12 mouse cellular contexts compared by ENCODE assay signal in the genomic region with DNA sequence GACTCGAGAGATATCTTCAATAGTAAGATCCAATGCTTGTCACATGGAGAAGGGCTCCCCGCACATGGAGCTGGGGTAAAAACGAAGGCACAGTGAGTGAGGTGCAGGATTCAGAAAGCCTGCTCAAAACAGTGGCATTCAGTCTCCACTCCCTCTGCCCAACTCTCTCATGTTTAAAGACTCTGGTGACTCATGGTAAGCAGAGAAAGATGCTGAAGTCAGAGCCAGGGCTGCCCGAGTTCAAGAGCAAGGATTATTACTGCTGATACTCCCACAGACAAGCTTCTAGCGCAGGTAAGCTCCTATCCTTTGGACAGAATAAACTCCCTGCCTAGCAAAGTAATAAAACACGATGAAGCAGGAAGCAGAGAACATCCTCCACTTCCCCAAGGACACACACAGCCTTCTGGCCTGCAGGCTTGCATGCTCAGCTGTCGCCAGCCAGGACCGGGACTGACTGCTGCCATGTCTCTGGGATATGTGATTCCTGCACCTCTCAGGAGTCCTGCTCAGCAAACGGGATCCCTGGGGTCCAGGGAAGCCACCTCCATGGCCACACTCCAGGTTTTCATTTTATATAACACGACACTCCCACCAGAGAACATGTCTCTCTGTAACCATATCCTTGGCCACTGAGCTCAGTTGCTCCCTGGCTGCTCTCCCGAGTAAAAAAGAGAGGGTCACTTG. TPM values are rescaled to one million over a fixed set of nuclear protein-coding genes. Genes with fewer than 3 reads are reported as not detected.
DNase-seq lines count a peak whose midpoint lies in the region; ATAC-seq lines count a peak whose summit lies in the region.
"Had no signal": no experiment of that assay in that cellular context is flagged by ENCODE, and none has a peak within 500 bp of the region (broad histone marks: within the 10 kb centered on the region; RNA-seq: fewer than 3 reads in every experiment).

No protein-coding gene starts in this region.

- no peaks in the 10 kb centered on the region for H3K27me3 ChIP-seq in heart, embryonic 11.5 days (ENCODE audit: control insufficient read depth, insufficient read depth, low read length)
- no peaks in the 10 kb centered on the region; the same call in 1 of the 2 replicates for H3K27me3 ChIP-seq in midbrain, embryonic 13.5 days

- H3K4me1 ChIP-seq in heart, embryonic 11.5 days (ENCODE audit: control insufficient read depth, insufficient read depth, low read length), result peaks cover 57% of the 10 kb centered on the region
- H3K4me1 ChIP-seq in midbrain, embryonic 13.5 days (replicated peaks), result peaks cover 38% of the 10 kb centered on the region

- H3K9me3 ChIP-seq in heart, embryonic 11.5 days (replicated peaks; ENCODE audit: control insufficient read depth, low read length), result no peaks in the 10 kb centered on the region
- no peaks in the 10 kb centered on the region for H3K9me3 ChIP-seq in midbrain, embryonic 13.5 days

- peak overlapping the region; percentile 79 for H3K4me3 ChIP-seq in heart, embryonic 11.5 days (ENCODE audit: low read depth, low read length)
- peak overlapping the region; percentile 86 for H3K4me3 ChIP-seq in midbrain, embryonic 13.5 days (replicated peaks)

- no peak for ATAC-seq in heart, embryonic 11.5 days (replicated peaks; ENCODE audit: insufficient number of reproducible peaks, low FRiP score, low TSS enrichment)
- ATAC-seq in midbrain, embryonic 13.5 days, result no peak
- no peak for ATAC-seq in frontal cortex, adult (ENCODE audit: low TSS enrichment)
- ATAC-seq in cerebellum, adult (ENCODE audit: insufficient number of reproducible peaks, low FRiP score, low TSS enrichment), result no peak

- H3K4me2 ChIP-seq in heart, embryonic 11.5 days, result peak overlapping the region; percentile 95
- H3K4me2 ChIP-seq in midbrain, embryonic 13.5 days (replicated peaks), result peak overlapping the region; percentile 93

- H3K36me3 ChIP-seq in heart, embryonic 11.5 days (ENCODE audit: control insufficient read depth, insufficient read depth, low read length), result peaks cover 11% of the 10 kb centered on the region
- peaks cover 35% of the 10 kb centered on the region for H3K36me3 ChIP-seq in midbrain, embryonic 13.5 days

- intact Hi-C loops in gastrocnemius, postnatal 14 days (cut with DNase I; ENCODE audit: low total_unique reads), result no loop called here

- peak overlapping the region; percentile 96 for H3K9ac ChIP-seq in heart, embryonic 11.5 days (ENCODE audit: low read depth, low read length)
- peak overlapping the region; percentile 98 for H3K9ac ChIP-seq in midbrain, embryonic 13.5 days (replicated peaks)

- no peak for DNase-seq in heart, postnatal 4 days
- peak; percentile 12 for DNase-seq in Muller cell, postnatal 12 days (ENCODE audit: inconsistent ontology term)
- DNase-seq in gastrocnemius, postnatal 14 days, result peak; percentile 36
- DNase-seq in embryo, embryonic 10 days (ENCODE audit: low spot score), result no peak
- DNase-seq: heart, postnatal 36 days; lung, postnatal 14 days had no signal

- 31% methylated on average over 11 of the region's 11 CpGs for WGBS in heart, embryonic 11.5 days (ENCODE audit: insufficient replicate concordance)
- WGBS in midbrain, embryonic 13.5 days, result 54% methylated on average over 11 of the region's 11 CpGs

- H3K27ac ChIP-seq in heart, embryonic 11.5 days (ENCODE audit: low read depth, low read length), result peak overlapping the region; percentile 51
- H3K27ac ChIP-seq in midbrain, embryonic 13.5 days, result peak overlapping the region; percentile 51; the same call in 1 of the 2 replicates

RNA-seq across cellular contexts. Expression of a gene that starts 2.1 kb away (rescaled TPM):
- polyA plus RNA-seq in heart, embryonic 11.5 days (2014; fragmentation: Nextera tagmentation; extraction: Ambion mirVana), result 66.2 and 75.8 TPM in 2 replicates
- total RNA-seq in heart, postnatal 4 days (2021), result 10 to 100 TPM; 31.5 to 31.9 TPM
- total RNA-seq in gastrocnemius, postnatal 14 days (2021), result 1 to 10 TPM; 2.6 to 5.6 TPM
- polyA plus RNA-seq in midbrain, embryonic 13.5 days (2015; fragmentation: Nextera tagmentation; extraction: Ambion mirVana), result 77.2 and 77.5 TPM in 2 replicates

RNA-seq across cellular contexts. Expression of a gene that starts 48.9 kb away (rescaled TPM):
- polyA plus RNA-seq in heart, embryonic 11.5 days (2014; fragmentation: Nextera tagmentation; extraction: Ambion mirVana), result 5.4 and 5.6 TPM in 2 replicates
- 10 to 100 TPM; 12.6 to 13.0 TPM for total RNA-seq in heart, postnatal 4 days (2021)
- total RNA-seq in gastrocnemius, postnatal 14 days (2021), result 10 to 100 TPM in 1 of 2 experiments, 1 to 10 TPM in 1; 9.3 to 14.5 TPM
- polyA plus RNA-seq in midbrain, embryonic 13.5 days (2015; fragmentation: Nextera tagmentation; extraction: Ambion mirVana), result 7.2 and 7.9 TPM in 2 replicates

RNA-seq across cellular contexts. Expression of a gene that starts 52.1 kb away (rescaled TPM):
- 32.3 and 34.6 TPM in 2 replicates for polyA plus RNA-seq in heart, embryonic 11.5 days (2014; fragmentation: Nextera tagmentation; extraction: Ambion mirVana)
- 10 to 100 TPM; 31.1 to 38.1 TPM for total RNA-seq in heart, postnatal 4 days (2021)
- 10 to 100 TPM; 21.5 to 22.5 TPM for total RNA-seq in gastrocnemius, postnatal 14 days (2021)
- polyA plus RNA-seq in midbrain, embryonic 13.5 days (2015; fragmentation: Nextera tagmentation; extraction: Ambion mirVana), result 57.7 and 64.0 TPM in 2 replicates

RNA-seq across cellular contexts. Expression of a gene that starts 59.4 kb away (rescaled TPM):
- polyA plus RNA-seq in heart, embryonic 11.5 days (2014; fragmentation: Nextera tagmentation; extraction: Ambion mirVana), result 0.86 TPM in 1 of 2 replicates, not detected in the other
- total RNA-seq in heart, postnatal 4 days (2021), result not detected
- not detected for total RNA-seq in gastrocnemius, postnatal 14 days (2021)
- not detected in 2 replicates for polyA plus RNA-seq in midbrain, embryonic 13.5 days (2015; fragmentation: Nextera tagmentation; extraction: Ambion mirVana)
- total RNA-seq: CH12.LX; heart, postnatal 36 days had no signal
- polyA plus RNA-seq: spleen, adult 2 months had no signal

Comparison
In these comparisons a context has a peak if more than half of its experiments do, and no peak if none do; other contexts are left out.
1. DNase-seq: peak in Muller cell, postnatal 12 days (single experiment) and gastrocnemius, postnatal 14 days (single experiment); none in heart, postnatal 4 days (single experiment) and embryo, embryonic 10 days (single experiment).
2. RNA of a gene that starts 2.1 kb away (total RNA-seq): 31.5 to 31.9 TPM in heart, postnatal 4 days; 2.6 to 5.6 TPM in gastrocnemius, postnatal 14 days; every median in the first group is over 4 times any median in the second.